Mouse (Mus musculus) lung, adult 2 months (tissue): ENCODE measurements around the gene Slc37a3.

Source experiments
- CTCF ChIP-seq: fragments of 200-500 bp; IDR thresholded peaks from 2 replicates; pipeline ENCODE4 v1.5.1; 2011; ENCODE audit warnings: mild to moderate bottlenecking, low read length, control low read depth; ENCODE audit not compliant: insufficient read depth
- POLR2A ChIP-seq: fragments of 200-500 bp; IDR thresholded peaks from 2 replicates; pipeline ENCODE4 v1.6.1; 2011; ENCODE audit warnings: low read depth, mild to moderate bottlenecking, control low read depth, low read length, borderline replicate concordance; ENCODE audit errors: extremely low read depth

DNA sequence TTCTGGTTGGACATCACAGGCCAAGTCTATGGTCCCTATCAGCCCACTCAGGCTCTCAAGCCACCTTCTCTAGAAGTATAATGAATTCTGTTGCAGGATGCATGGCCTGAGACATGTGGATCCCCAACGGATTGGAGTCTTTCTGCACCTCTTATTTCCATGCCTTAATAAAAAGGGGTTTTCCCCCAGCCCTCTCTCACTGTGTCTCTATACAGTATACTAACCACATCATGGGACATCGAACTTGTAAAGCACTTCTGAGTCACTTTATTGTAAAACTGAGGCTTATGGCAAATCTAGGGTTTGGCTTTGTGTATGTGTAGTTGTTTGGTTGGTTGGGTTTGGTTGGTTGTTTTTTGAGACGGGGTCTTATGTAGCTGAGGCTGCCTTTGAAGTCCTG, 65.7 kb downstream of the Slc37a3 start:
- TF ChIP-seq POLR2A (no peak), CTCF (no peak)
